Comparison of ENCODE assay signal across 12 mouse cellular contexts in genomic region chr16:42897125-42897693, GRCm38 (mm10). TPM values are rescaled to one million over a fixed set of nuclear protein-coding genes. Genes with fewer than 3 reads are reported as not detected.
DNase-seq lines count a peak whose midpoint lies in the region; ATAC-seq and TF ChIP-seq lines count a peak whose summit lies in the region.
"Had no signal": no experiment of that assay in that cellular context is flagged by ENCODE, and none has a peak within 500 bp of the region (broad histone marks: within the 10 kb centered on the region; RNA-seq: fewer than 3 reads in every experiment).

No protein-coding gene starts in this region.

- in situ Hi-C loops in ES-E14 (cut with MboI; ENCODE audit: low sequenced_read_pairs in 2 of 2, unreplicated experiment in 2 of 2) = no loop called here

- no peaks in the 10 kb centered on the region for H3K36me3 ChIP-seq in kidney, postnatal 0 days (ENCODE audit: insufficient read depth, low read length)
- no peaks in the 10 kb centered on the region for H3K36me3 ChIP-seq in ES-E14 (ENCODE audit: control insufficient read depth, insufficient read depth, low read length, poor library complexity, severe bottlenecking)
- H3K36me3 ChIP-seq: midbrain, embryonic 13.5 days had no signal

- no peak overlapping the region for H3K4me3 ChIP-seq in kidney, postnatal 0 days (replicated peaks; ENCODE audit: low read depth, low read length)
- H3K4me3 ChIP-seq in ES-E14 (ENCODE audit: insufficient read depth in 1 of 2, low read depth in 1 of 2, low read length in 2 of 2, poor library complexity in 1 of 2, severe bottlenecking in 1 of 2) = no peak overlapping the region
- H3K4me3 ChIP-seq: midbrain, embryonic 13.5 days had no signal

- TF ChIP-seq CTCF in kidney, postnatal 0 days (IDR thresholded peaks at IDR 0.05; ENCODE audit: low read depth) = no peak

- H3K27me3 ChIP-seq in kidney, postnatal 0 days (ENCODE audit: insufficient read depth, low read length) = no peaks in the 10 kb centered on the region
- H3K27me3 ChIP-seq: midbrain, embryonic 13.5 days had no signal

- peak overlapping the region; percentile 2; the same call in 1 of the 2 replicates for H3K4me2 ChIP-seq in kidney, postnatal 0 days (ENCODE audit: low read length)
- H3K4me2 ChIP-seq: liver, embryonic 11.5 days; midbrain, embryonic 13.5 days had no signal

- no peak for ATAC-seq in kidney, postnatal 0 days (replicated peaks; ENCODE audit: low FRiP score, low read depth)
- ATAC-seq in erythroblast, adult 5-6 weeks (replicated peaks; ENCODE audit: low FRiP score, poor library complexity, severe bottlenecking) = no peak
- ATAC-seq: forebrain, embryonic 14.5 days; midbrain, embryonic 13.5 days had no signal

- no peak overlapping the region for H3K27ac ChIP-seq in kidney, postnatal 0 days
- H3K27ac ChIP-seq in ES-E14 (ENCODE audit: insufficient read depth, low read depth, low read length, poor library complexity, severe bottlenecking) = no peak overlapping the region
- H3K27ac ChIP-seq: midbrain, embryonic 13.5 days had no signal

- no peak overlapping the region for H3K9ac ChIP-seq in kidney, postnatal 0 days (ENCODE audit: low read depth, low read length)
- no peak overlapping the region for H3K9ac ChIP-seq in ES-E14 (ENCODE audit: insufficient read depth, low read depth, low read length, poor library complexity, severe bottlenecking)
- H3K9ac ChIP-seq: midbrain, embryonic 13.5 days had no signal

- no peaks in the 10 kb centered on the region for H3K4me1 ChIP-seq in kidney, postnatal 0 days (replicated peaks; ENCODE audit: insufficient read depth, low read length)
- H3K4me1 ChIP-seq in ES-E14 (ENCODE audit: control insufficient read depth in 2 of 2, insufficient read depth in 2 of 2, low read length in 2 of 2, poor library complexity in 1 of 2) = no peaks in the 10 kb centered on the region
- H3K4me1 ChIP-seq: midbrain, embryonic 13.5 days had no signal

- WGBS in kidney, postnatal 0 days = 60% methylated on average over 3 of the region's 3 CpGs

- peak; percentile 20 to 24 for DNase-seq in cerebellum, postnatal 25 days
- no peak for DNase-seq in cerebellum, adult 11 months
- DNase-seq in kidney, postnatal 0 days (ENCODE audit: low spot score) = no peak
- DNase-seq in kidney, postnatal 14 days = no peak
- no peak for DNase-seq in ES-E14 (ENCODE audit: low read depth, low spot score)
- peak; percentile 25 to 45 for DNase-seq in kidney, postnatal 25 days
- no peak for DNase-seq in gastrocnemius, adult 8-10 months (ENCODE audit: low spot score in 2 of 2)
- DNase-seq: thymus, postnatal 25 days had no signal

- H3K9me3 ChIP-seq in kidney, postnatal 0 days (replicated peaks; ENCODE audit: low read length) = no peaks in the 10 kb centered on the region
- H3K9me3 ChIP-seq in ES-E14 (ENCODE audit: control insufficient read depth, insufficient read depth, low read depth, low read length) = no peaks in the 10 kb centered on the region
- H3K9me3 ChIP-seq: midbrain, embryonic 13.5 days had no signal

TF ChIP-seq in ES-E14, 5 proteins besides CTCF, POLR2A, EP300 and RAD21:
- TF ChIP-seq HCFC1 (IDR thresholded peaks at IDR 0.05; ENCODE audit: borderline replicate concordance, insufficient read depth, low read length) (peak; percentile 68; the same call in 1 of the 2 replicates), MAFK (IDR thresholded peaks at IDR 0.05; ENCODE audit: insufficient read depth, low read depth, low read length) (no peak), ZNF384 (IDR thresholded peaks at IDR 0.05; ENCODE audit: low read depth, low read length) (no peak), ZC3H11A (IDR thresholded peaks at IDR 0.05; ENCODE audit: borderline replicate concordance, low read depth, low read length) (no peak)

RNA-seq across cellular contexts. Expression of gene Zbtb20, which starts 21.5 kb away (rescaled TPM):
- 36.8 and 43.9 TPM in 2 replicates for polyA plus RNA-seq in kidney, postnatal 0 days (2015; fragmentation: Nextera tagmentation; extraction: Ambion mirVana)
- total RNA-seq in ES-E14 (2012; rRNA removed) = 3.5 and 4.0 TPM in 2 replicates
- 2.5 and 3.6 TPM in 2 replicates for total RNA-seq in erythroblast, adult 5-6 weeks (2015; ENCODE audit: low replicate concordance)
- 0.56 and 3.3 TPM in 2 replicates for total RNA-seq in erythroblast, adult 5-6 weeks (2017; ENCODE audit: low replicate concordance)
- 100 to 1,000 TPM in 1 of 4 experiments, 10 to 100 TPM in 3; 90.8 to 101 (median 92.1) TPM for total RNA-seq in gastrocnemius, adult 8-10 months (2022)

Comparison
In these comparisons a context has a peak if more than half of its experiments do, and no peak if none do; other contexts are left out.
1. DNase-seq: peak in cerebellum, postnatal 25 days (2 of 2) and kidney, postnatal 25 days (2 of 2); none in cerebellum, adult 11 months (single experiment), kidney, postnatal 0 days (single experiment), kidney, postnatal 14 days (single experiment), ES-E14 (single experiment) and gastrocnemius, adult 8-10 months (0 of 2).
2. RNA of gene Zbtb20, which starts 21.5 kb away (total RNA-seq): 90.8 to 101 TPM in gastrocnemius, adult 8-10 months; 3.5 to 4.0 TPM in ES-E14 and 0.56 to 3.6 TPM in erythroblast, adult 5-6 weeks; every median in the first group is over 10 times any median in the second.